Mouse (Mus musculus): ENCODE results near the gene Mrpl12.
A peak's percentile ranks its signal among the peaks of the same experiment; 100 is the strongest.
"Not testable (repeated sequence)": the region's sequence is repeated elsewhere in the genome, so short reads cannot be mapped to it uniquely, and the experiment has no call there.

The Mrpl12 gene

GRCm38 (mm10) chr11:120508290-120508870 lies 24.0 kb downstream of the Mrpl12 start:
- no peak for DNase-seq (ENCODE audit: low spot score)

- DNase-seq (ENCODE audit: low spot score) = no peak
Measured at GRCm38 (mm10) chr11:120509940-120510339, 25.5 kb downstream of the Mrpl12 start.

DNA sequence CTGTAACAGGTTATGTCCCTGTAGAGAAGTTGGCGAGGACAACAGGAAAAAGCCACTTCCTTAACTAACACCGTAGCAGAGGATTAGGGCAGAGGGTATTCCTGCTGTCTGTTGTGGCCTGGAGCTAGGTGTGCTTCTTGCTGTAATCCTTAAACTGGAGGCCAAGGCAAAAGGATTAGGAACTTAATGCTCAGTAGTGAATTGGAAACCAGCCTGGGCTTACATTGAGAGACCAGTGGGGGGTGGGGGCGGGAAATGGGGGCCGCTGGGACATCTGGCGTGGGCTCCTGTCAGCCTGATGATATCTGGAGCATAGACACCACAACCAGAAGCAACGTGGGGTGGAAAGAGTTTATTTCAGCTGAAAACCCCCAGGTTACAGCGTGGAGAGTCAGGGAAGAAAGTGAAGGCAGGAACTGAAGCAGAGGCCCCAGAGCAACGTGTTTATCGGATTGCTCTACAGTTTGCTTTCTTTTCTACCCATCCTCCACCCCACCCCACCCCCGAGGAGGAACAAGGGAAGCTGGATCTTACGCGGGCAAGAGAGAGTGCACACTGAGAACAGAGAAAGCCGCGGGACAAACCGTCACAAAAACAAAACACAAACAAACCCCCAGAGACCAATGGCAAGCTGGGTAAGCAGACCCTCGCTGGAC lies 26.1 kb downstream of the Mrpl12 start:
- no peak for DNase-seq (ENCODE audit: low spot score)

- DNase-seq (ENCODE audit: low spot score) = no peak
Measured at GRCm38 (mm10) chr11:120512790-120513453, 28.5 kb downstream of the Mrpl12 start.

DNA sequence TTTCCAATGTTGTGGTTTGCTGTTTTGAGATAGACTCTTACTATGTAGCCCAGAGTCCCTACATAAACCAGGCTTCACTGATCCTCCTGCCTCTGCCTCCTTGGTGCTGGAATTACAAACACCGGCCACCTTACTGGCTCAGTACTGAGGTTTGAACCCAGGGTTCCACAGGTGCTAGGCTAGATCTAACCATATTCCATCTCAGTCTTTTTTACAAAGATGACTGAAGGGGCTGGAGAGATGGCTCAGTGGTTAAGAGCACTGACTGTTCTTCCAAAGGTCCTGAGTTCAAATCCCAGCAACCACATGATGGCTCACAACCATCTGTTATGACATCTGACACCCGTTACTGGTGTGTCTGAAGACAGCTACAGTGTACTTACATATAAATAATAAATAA lies 29.8 kb downstream of the Mrpl12 start:
- DNase-seq (ENCODE audit: low spot score) = not testable (repeated sequence)

DNA sequence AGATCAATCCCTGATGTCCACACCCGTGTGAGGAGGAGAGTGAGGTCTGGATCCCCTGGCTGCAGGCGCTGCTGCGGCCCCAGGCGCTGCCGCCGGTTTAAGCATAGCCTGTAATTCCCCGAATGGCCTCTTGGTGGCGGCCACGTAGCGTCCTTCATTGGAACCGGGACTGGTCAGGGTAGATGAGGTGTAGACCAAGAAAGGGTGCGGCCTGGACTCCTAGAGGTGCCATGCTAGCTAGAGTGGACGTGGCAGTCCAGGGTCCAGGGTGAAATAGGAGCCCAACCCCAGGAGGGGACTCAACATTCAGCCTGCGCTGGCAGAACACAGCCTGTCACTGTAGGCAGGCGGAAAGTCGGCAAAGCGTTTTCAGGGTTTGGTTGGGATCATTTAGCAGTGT lies 31.2 kb downstream of the Mrpl12 start:
- DNase-seq (ENCODE audit: low spot score) = peak; percentile 86

DNA sequence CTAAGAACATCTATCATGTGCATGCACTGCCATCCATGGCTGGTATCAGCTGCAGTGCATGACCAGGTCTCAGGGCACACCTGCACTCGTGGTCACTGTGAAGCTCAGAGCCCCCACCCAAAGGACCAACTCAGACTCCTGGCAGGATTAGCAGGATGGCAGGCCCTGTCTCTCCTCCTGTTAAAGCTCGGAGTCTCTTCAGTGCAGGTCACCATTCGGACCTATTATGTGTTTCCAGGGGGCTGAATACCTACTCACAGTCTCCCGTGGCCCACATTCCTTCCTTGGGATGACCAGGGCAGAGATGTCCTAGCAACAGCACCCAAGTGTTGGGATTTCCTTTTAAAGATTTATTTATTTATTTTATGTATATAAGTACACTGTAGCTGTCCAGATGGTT lies 32.7 kb downstream of the Mrpl12 start:
- no peak for DNase-seq (ENCODE audit: low spot score)

DNA sequence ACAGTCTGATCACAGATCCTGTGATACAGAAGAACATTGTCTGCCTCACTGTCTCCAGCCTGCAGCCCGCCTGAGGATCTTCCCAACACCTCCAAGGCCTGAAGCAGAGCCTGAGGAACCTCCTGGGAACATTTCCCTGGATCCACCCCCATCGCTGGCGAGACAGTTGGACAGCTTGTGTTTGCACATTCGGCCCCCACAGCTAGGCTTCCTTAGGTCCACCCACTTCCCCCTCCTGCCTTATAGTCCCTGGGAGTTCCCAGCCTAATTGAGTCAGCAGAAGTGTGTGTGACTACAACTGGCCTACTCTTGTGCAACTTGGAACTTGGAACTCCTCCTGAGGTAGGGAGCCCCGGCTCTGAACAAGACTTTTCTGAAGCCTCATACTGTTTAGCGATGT lies 33.6 kb downstream of the Mrpl12 start:
- no peak for DNase-seq (ENCODE audit: low spot score)

DNA sequence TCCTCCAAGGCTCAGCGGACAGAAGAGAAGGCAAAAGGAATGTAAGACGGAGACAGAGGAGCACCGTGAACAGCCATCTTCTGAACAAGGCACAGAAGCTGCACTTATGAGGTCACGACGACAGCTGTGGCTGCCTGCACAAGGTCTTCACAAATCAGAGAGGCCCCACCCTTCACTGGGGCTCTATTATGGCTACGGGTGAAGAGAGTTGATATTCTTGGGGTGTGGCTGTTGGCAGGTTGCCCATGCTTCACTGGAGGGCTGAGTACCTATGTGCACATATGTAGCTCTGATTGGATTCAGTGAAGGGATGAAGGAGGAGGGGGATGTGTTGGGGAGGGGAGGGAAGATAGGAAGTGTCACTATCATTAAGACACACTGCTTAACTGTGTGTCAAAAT lies 34.1 kb downstream of the Mrpl12 start:
- DNase-seq (ENCODE audit: low spot score) = no peak

- peak; percentile 7 for DNase-seq (ENCODE audit: low spot score)
Measured at GRCm38 (mm10) chr11:120519738-120520137, 35.3 kb downstream of the Mrpl12 start.

DNA sequence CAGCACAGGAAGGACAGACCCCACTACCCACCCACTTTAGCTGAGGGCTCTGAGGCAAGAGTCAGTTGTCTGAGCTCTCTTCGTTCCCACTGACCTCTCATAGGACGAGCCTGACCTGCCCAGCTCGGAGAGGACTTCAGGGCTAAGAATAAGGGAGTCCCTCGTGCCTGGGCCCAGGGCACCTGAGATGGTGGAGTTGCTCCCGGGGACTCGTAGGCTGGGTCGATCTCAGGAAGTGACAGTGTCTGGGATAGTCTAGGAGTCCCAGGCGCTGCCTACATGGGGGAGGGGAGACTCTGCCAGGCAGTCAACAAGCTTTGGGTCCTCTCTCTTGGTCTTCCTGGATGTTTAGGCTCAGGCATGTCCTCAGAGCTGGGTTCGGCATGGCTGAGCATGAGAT lies 36.1 kb downstream of the Mrpl12 start:
- no peak for DNase-seq (ENCODE audit: low spot score)

GRCm38 (mm10) chr11:120520967-120521540 lies 36.6 kb downstream of the Mrpl12 start:
- DNase-seq (ENCODE audit: low spot score) = no peak

DNA sequence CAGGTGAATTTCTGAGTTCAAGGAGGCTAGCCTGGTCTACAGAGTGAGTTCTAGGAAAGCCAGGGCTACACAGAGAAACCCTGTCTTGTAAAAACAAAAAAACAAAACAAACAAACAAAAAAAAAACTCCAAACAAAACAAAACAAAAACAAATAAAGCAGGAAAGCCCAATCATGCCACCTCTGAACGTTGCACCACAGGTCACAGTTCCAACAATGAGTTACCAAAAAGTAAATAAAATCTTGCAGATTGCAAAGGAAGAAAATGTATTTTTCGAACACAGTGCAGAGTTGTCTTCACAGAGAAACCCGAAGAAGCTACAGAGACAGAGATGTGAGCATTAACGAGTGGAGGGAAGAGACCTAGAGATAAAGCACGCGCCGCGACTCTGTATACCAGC lies 38.2 kb downstream of the Mrpl12 start:
- DNase-seq (ENCODE audit: low spot score) = no peak

GRCm38 (mm10) chr11:120525959-120526358 lies 41.5 kb downstream of the Mrpl12 start:
- DNase-seq (ENCODE audit: low spot score) = no peak

DNA sequence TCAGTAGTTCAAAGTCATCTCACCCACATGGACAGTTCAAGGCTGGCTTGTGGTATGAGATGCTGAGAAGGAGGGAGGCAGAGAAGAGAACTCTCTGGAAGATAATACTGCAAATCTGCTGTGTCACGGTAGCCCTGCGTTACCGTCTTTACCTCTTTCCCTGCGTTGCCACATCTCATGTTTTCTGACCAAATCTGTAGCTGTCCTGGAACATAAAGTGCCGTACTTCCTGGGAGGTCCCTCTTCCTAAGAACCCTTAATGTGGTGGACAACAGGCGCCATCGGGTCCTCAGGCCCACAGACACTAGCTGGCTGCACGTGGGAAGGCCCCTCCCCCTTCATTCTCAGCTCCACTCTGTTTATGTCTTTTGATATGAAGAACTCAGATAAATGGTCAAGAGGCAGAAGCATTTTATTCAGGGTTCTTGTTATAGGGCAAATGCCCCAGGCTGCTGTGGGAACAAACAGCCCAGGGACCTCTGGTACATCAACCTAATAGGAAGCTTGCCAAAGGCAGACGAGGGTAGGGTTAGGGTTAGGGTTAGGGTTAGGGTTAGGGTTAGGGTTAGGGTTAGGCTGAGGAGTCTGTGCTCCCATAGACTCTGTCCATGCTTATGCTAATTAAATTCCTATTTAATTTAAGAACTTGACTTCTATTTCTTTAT lies 43.4 kb downstream of the Mrpl12 start:
- DNase-seq (ENCODE audit: low spot score) = no peak

GRCm38 (mm10) chr11:120528903-120529302 lies 44.5 kb downstream of the Mrpl12 start:
- DNase-seq (ENCODE audit: low spot score) = no peak

DNA sequence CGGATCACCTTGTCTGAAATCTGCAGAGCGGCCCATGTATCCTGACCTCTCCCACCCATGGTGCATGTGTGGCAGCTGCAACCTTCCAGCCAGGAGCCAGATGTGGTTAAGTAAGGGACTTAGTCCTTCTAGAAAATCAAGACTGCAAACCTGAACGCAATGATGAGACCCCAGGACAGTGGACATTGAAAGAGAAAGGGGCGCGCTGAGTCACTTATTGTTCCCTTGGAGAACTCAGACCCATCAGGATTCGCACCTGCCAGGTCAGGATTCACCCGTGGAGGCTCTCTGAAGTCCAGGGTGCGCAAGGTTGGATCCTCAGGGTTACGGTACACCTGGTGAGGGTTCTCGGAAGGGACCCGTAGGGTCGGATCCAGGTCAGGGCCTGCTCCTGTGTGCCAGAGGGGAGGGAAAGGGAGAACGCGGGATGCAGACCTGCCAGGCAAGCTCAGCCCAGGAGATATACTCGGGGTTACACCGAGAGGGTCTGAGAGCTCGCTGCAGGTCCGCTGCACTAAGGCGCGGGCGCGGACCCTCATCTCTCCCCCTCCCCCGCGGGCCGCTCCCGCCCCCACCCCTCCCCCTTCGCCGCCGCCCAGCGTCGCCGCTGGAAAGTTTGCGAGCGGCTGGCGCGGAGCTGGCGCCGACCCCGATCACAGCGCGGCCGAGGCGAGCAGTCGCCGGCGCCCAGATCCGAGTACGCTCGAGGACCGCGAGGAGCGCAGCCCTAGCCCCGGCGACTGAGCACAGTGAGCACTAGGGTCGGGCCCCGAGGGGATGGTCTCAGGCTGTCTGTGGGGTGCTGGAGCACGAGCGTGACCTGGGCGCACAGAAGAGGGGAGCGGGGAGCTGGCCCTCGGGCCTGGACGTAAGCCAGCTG lies 45.9 kb downstream of the Mrpl12 start, which contains the start of gene Gcgr:
TSS of gene Gcgr (plus strand) at position 615 of the 880 bp plus-strand sequence.
- no peak for DNase-seq (ENCODE audit: low spot score)

DNA sequence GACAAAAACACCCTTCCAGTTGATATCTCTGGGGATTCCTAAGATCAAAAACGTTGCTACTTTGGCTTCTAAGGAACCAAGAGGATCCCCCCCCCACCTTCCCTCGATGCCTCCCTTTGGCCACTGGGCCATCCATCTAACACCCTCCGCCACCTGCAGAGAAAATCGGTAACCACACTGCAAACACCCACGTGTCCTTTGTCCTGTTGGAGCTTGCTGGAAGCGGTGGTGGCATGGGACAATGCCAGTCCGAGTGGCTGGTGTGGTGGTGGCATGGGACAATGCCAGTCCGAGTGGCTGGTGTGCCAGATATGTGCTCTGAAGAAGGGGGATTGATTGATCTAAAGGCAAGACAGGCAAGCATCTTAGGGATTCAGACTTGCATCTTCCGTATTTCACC lies 47.2 kb downstream of the Mrpl12 start:
- DNase-seq (ENCODE audit: low spot score) = no peak

GRCm38 (mm10) chr11:120534093-120534492 lies 49.7 kb downstream of the Mrpl12 start:
- no peak for DNase-seq (ENCODE audit: low spot score)

DNA sequence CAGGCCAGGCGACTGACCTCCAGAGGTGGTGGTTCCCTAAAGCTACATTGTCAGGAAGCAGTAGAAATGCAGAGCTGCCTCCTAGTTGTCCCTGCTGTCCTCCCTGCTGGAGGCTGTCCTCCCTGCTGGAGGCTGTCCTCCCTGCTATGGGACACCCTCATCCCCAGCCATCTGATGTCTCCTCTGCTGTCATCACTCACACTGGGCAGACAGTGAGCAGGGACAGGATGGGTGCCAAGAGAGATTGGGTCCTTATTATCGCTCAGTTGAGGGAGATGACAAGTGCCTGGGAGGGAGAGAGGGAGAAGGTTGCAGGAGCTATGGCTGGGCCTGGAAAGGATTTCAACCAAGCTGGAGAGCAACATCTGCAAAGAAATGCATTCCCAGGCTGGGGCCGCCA lies 50.7 kb downstream of the Mrpl12 start:
- no peak for DNase-seq (ENCODE audit: low spot score)

GRCm38 (mm10) chr11:120535804-120536203 lies 51.4 kb downstream of the Mrpl12 start:
- no peak for DNase-seq (ENCODE audit: low spot score)

- peak; percentile 52 for DNase-seq (ENCODE audit: low spot score)
Measured at GRCm38 (mm10) chr11:120538485-120538884, 54.1 kb downstream of the Mrpl12 start.

All from ovary, postnatal 36 days (tissue).